Mouse (Mus musculus): Measurements from ENCODE around the gene Smyd1.

GRCm38 (mm10) chr6:71259166-71259565 is 62.9 kb downstream of the Smyd1 start:
- TF ChIP-seq CTCF (IDR thresholded peaks at IDR 0.05; ENCODE audit: extremely low read depth, insufficient read length, insufficient replicate concordance, low read depth, low read length) (no peak), POLR2A (IDR thresholded peaks at IDR 0.05; ENCODE audit: low read depth, low read length) (no peak)
